Mouse (Mus musculus): ENCODE results near the gene Onecut3.

Gene Onecut3

DNA sequence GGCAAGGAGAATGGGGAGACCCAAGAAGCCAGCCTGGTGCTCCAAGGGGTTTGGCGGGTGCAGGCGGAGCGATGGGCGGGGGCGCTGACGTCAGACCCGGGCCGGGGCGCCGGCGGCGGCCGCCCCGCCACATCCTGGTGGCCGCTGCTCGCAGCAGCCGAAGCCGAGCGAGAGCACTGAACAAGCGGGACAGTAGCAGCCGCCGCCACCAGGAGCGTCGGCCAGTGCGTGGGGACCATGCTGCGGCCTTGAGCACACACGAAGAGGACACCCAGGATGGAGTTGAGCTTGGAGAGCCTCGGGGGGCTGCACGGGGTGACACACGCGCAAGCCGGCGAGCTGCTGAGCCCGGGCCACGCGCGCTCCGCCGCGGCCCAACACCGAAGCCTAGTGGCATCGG is at the start of gene Onecut3:
Gene Onecut3, plus strand, starts transcription at position 104 of the 400 bp plus-strand sequence.
- peak; percentile 44 for DNase-seq (ENCODE audit: low spot score)

- DNase-seq (ENCODE audit: low spot score), result no peak
Measured at GRCm38 (mm10) chr10:80445052-80445451, 49.6 kb upstream of the Onecut3 start.

DNA sequence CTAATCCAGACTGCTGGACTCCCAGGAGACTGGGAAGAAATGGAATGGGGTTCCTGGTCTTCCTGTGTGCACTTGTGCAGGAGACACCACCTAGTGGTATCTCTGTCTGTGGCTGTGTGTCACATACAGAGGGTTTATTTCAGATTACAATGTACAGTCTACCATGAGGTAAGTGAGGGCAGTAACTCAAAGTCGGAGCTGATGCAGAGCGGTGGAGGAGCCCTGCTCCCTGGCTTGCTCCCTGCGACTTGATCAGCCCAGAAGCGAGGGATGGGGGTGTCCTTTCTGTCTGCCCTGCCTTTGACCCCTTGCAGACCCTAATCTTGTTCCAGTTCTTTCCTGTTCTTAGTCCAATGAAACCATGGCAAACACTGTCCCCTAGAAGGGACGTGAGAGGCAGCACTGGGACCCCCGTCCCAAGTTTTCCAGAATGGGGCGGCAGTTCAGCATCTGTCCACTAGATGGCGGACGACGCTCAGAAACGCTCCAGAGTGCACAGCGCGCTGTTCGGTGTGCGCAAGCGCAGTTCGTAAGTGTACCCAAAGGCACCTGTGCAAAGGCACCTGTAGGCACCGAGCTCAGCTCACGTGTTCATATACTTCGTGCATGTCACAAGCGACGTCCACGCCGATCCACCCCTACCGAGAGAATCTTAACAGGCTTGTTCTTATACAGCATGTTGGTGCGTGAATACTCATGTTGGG is 48.6 kb upstream of the Onecut3 start:
- DNase-seq (ENCODE audit: low spot score), result peak; percentile 75

GRCm38 (mm10) chr10:80450599-80450998 is 44.0 kb upstream of the Onecut3 start:
- no peak for DNase-seq (ENCODE audit: low spot score)

DNA sequence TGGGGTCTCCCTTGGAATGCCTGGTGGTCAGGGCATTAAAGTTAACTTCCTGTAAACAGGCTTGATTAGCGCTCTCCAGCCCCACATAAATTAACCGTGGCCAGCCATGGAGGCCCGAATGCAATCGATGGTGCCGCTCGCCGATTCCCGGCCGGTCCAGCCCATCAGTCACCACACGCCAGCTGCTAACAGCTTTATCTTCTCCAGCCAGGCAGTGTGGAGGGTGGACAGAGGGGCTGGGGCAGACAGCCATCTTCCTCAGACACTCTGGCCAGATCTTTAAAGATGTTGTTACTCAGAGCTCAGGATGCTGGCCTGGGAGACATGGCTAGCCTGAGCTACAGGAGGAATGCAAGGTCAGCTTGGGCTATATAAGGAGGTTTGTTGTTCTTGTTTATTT is 41.0 kb upstream of the Onecut3 start:
- no peak for DNase-seq (ENCODE audit: low spot score)

GRCm38 (mm10) chr10:80454781-80455180 is 39.9 kb upstream of the Onecut3 start:
- no peak for DNase-seq (ENCODE audit: low spot score)

GRCm38 (mm10) chr10:80455697-80456096 is 38.9 kb upstream of the Onecut3 start:
- DNase-seq (ENCODE audit: low spot score), result no peak

DNA sequence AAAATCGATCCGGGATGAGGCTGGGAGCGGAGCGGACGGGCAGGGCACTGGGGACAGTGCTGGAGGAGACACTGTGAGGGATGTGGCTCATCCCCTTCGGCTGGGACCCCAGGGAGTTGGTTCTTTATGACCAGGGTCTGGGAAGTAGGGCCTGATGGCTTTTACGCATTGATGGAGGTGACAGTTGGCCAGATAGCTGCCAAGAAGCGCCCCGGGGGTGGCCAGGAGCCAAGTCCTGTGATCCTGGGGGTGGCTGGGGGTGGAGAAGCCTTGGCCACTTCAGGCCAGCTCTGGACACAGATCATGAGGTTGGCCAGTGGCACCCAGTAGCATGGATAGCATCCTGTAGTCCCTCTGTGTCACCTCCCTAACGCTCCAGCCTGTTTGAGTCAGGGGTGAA is 35.4 kb upstream of the Onecut3 start:
- DNase-seq (ENCODE audit: low spot score), result no peak

GRCm38 (mm10) chr10:80459671-80460070 is 35.0 kb upstream of the Onecut3 start:
- no peak for DNase-seq (ENCODE audit: low spot score)

GRCm38 (mm10) chr10:80460324-80460723 is 34.3 kb upstream of the Onecut3 start:
- DNase-seq (ENCODE audit: low spot score), result no peak

DNA sequence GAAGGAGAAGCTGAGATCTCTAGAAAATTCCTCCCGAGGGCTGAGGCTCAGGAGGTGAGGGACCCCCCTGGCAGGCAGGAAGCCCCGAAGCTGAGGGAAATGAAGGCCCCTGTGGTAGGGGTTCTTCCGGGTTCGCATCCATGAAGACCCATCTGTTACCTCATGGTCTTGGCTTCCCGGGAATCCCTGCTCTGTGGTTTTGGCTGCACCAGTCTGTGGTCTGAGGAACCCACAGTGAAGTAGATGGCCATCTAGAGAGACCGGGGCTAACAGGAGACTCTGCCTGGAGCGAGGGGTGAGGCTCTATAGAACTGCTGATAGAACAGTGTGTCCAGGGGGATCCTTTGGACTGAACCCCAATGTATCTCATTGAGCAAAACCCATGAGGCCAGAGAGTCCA is 33.3 kb upstream of the Onecut3 start:
- DNase-seq (ENCODE audit: low spot score), result no peak

DNA sequence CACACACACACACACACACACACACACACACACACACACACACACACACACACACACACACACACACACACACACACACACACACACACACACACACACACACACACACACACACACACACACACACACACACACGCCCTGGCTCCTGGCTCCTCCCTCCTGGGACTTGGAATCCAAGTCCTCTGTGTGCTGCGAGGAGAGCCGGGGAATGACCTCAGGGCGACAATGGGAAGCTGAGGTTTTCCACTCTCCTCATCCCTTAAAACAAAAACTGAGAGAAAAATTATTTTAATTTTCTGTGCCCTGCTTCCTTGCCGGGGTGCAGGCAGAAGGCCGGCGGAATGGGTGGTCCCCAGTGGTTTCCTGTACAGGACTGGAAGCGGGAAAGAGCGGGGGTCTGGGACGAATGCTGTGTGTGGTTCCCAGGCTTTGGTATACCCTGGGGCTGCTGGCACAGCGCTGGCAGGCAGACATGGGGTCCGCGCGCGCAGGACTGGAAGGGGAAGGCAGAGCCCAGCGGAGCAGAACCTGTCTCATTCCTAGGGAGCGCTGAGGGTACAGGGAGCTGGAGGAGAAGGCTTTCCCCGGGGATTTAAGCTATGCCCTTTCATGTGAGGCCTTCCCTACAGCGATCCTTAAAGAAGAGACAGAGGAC is 30.1 kb upstream of the Onecut3 start:
- DNase-seq (ENCODE audit: low spot score), result no peak

GRCm38 (mm10) chr10:80465066-80465465 is 29.6 kb upstream of the Onecut3 start:
- DNase-seq (ENCODE audit: low spot score), result no peak

GRCm38 (mm10) chr10:80475290-80475959 is 19.2 kb upstream of the Onecut3 start:
- peak; percentile 92 for DNase-seq (ENCODE audit: low spot score)

DNA sequence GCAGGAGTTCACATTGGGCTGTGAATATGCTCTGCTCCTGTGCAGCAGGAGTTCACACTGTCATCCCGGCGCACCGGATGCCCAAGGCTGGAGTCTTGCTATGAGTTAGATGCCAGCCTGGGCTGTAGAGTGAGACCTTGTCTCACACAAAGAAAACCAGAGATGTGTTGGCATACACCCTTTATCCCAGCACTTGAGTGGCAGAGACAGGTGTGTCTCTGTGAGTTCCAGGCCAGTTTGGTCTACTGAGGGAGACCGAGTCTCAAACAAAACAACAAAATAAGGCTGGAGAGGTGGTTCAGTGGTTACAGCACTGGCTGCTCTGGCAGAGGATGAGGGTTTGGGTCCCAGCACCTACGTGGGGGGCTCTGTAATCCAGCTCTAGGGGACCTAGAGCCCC is 16.1 kb upstream of the Onecut3 start:
- no peak for DNase-seq (ENCODE audit: low spot score)

DNA sequence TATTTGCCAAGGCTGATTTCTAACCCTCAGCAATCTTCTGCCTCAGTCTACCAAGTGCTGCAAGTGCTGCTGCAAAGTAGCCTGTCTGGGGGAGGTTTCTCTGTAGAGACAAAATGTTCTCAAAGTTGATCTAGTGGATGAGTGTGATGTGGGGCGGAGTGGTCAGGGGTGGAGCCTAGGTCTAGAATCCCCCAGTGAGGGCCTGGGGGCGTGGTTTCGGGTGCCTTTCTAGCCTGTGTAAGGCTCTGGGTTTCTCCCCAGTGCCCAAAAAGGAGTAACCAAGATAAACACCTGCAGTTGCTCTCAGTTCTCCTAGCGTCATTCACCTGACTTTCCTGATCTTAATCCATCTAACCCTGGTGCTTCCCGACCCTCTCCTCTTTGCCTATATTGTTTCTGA is 13.6 kb upstream of the Onecut3 start:
- DNase-seq (ENCODE audit: low spot score), result no peak

- DNase-seq (ENCODE audit: low spot score), result no peak
Measured at GRCm38 (mm10) chr10:80486862-80487379, 7.7 kb upstream of the Onecut3 start.

- peak; percentile 29 for DNase-seq (ENCODE audit: low spot score)
Measured at GRCm38 (mm10) chr10:80490051-80490450, 4.6 kb upstream of the Onecut3 start.

DNA sequence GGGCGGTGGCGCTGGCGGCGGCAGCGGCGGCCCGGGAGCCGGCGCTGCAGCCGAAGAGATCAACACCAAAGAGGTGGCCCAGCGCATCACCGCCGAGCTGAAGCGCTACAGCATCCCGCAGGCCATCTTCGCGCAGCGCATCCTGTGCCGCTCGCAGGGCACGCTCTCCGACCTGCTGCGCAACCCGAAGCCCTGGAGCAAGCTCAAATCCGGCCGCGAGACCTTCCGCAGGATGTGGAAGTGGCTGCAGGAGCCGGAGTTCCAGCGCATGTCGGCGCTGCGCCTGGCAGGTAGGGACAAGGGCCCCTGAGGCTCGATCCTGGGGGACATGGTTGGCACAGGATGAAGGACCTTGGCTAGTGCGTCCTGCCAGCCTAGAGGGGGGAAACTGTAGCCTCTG is 1.3 kb downstream of the Onecut3 start:
- DNase-seq (ENCODE audit: low spot score), result no peak

- no peak for DNase-seq (ENCODE audit: low spot score)
Measured at GRCm38 (mm10) chr10:80496421-80496820, 1.8 kb downstream of the Onecut3 start.

GRCm38 (mm10) chr10:80502291-80502690 is 7.7 kb downstream of the Onecut3 start:
- no peak for DNase-seq (ENCODE audit: low spot score)

GRCm38 (mm10) chr10:80502819-80503314 is 8.2 kb downstream of the Onecut3 start:
- DNase-seq (ENCODE audit: low spot score), result no peak

Data from urinary bladder, postnatal 25 days (tissue).